Mouse (Mus musculus): ENCODE data around the gene Gm266.
"Not testable (repeated sequence)": the region's sequence is repeated elsewhere in the genome, so short reads cannot be mapped to it uniquely, and the experiment has no call there.

The Gm266 gene

GRCm38 (mm10) chr12:111485652-111486306 is at the start of gene Gm266:
Gene Gm266 (minus strand): TSS chr12:111485823.
- DNase-seq (ENCODE audit: low spot score in 2 of 2), result no peak

GRCm38 (mm10) chr12:111535281-111535680 is 49.7 kb upstream of the Gm266 start:
- DNase-seq (ENCODE audit: low spot score in 2 of 2), result no peak

GRCm38 (mm10) chr12:111533096-111533794 is 47.6 kb upstream of the Gm266 start:
- DNase-seq (ENCODE audit: low spot score in 2 of 2), result no peak

DNA sequence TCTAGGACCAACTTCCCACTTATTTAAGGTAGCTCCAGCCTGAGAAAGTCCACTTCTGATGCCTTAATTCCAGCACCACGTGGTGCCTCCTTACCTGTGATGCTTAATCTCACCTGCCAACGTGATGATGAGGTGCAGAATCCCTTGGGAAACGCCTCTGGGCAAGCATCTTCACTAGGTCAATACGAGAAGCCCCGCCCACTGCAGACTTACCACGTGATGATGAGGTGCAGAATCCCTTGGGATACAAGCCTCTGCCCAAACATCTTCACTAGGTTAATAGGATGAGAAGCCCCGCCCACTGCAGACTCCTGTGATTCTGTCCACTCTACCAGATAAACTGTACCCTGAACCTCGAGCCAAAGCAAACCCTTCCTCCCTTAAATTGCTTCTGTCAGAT is 43.6 kb upstream of the Gm266 start:
- DNase-seq (ENCODE audit: low spot score in 2 of 2), result no peak

- DNase-seq (ENCODE audit: low spot score in 2 of 2), result peak; percentile 49 to 55
Observed at GRCm38 (mm10) chr12:111527643-111528281, 42.1 kb upstream of the Gm266 start.

GRCm38 (mm10) chr12:111524883-111525282 is 39.3 kb upstream of the Gm266 start:
- no peak for DNase-seq (ENCODE audit: low spot score in 2 of 2)

GRCm38 (mm10) chr12:111524469-111524868 is 38.8 kb upstream of the Gm266 start:
- no peak for DNase-seq (ENCODE audit: low spot score in 2 of 2)

- DNase-seq (ENCODE audit: low spot score in 2 of 2), result no peak
Observed at GRCm38 (mm10) chr12:111520994-111521393, 35.4 kb upstream of the Gm266 start.

- no peak for DNase-seq (ENCODE audit: low spot score in 2 of 2)
Observed at GRCm38 (mm10) chr12:111519821-111520220, 34.2 kb upstream of the Gm266 start.

DNA sequence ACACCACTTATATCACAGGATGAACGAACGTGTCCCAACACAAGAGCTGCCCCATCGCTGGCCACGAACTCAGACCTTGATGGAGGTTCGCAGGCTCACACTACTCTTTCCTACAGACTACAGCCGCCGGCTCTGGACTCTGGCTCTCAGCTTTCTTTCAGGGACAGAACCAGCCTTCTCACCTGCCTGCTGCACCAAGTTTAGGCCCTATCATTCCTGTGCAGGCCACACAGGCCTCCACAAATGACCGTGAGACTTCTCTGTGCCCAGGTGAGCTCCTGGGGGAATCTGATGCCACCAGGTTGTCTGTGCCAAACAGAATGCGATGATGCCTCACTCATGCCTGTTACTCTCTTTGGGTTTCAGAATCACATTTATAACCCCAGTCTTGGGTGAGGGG is 32.8 kb upstream of the Gm266 start:
- no peak for DNase-seq (ENCODE audit: low spot score in 2 of 2)

DNA sequence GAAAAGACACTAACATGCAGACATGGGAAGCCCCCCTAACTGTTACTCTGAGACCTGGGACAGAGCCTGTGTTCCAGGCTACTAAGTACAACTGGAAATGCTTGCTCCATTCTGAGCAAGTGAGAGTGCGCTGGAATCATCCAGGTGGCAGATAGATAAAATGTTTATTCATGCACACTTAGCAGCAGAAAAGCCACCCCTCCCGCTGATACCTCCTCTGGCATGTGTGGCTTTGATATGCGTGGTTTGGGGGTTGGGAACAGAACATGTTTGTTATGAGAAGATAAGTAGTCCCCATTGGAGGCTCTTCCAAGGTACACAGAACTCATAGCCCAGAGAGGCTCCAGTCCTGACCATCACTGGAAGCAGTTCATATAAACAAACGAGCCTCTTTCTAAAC is 32.3 kb upstream of the Gm266 start:
- DNase-seq (ENCODE audit: low spot score in 2 of 2), result no peak

DNA sequence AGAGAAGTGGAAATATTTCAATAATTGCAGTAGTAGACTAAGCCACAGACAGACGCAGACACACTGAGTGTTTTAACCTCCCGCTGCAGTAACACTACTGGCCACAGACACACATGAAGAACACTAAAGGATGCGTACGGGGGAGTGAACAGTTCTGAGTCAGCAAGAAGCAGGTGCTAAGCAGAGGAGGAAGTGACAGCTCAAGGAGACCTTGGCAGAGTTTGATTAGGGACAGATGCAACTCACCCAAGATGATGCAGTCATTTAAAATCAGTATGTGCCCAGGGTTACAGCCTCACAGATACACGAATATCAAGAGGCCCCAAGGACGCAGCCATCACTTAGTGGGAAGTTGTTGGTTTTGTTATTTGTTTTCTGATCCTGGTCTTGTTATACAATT is 31.2 kb upstream of the Gm266 start:
- no peak for DNase-seq (ENCODE audit: low spot score in 2 of 2)

DNA sequence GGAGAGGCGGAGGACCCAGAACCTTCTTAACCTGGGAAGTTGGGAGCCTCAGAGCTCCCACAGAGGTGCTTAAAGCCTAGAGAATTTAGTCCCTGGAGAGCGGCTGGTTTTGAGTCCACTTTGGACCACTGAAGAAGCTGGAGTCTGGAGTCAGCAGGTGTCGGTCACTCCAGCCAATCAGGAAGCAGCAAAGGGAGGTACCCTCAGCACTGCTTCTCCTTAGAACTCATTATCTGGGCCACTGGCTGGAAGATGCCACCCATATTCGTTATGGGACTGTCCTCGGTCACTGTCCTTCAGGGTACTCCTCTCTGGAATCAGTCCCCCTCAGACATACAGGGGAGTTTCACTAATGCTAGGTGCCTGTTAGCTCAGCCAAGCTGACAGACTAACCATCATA is 30.3 kb upstream of the Gm266 start:
- no peak for DNase-seq (ENCODE audit: low spot score in 2 of 2)

- DNase-seq (ENCODE audit: low spot score in 2 of 2), result no peak
Observed at GRCm38 (mm10) chr12:111514874-111515649, 29.4 kb upstream of the Gm266 start.

DNA sequence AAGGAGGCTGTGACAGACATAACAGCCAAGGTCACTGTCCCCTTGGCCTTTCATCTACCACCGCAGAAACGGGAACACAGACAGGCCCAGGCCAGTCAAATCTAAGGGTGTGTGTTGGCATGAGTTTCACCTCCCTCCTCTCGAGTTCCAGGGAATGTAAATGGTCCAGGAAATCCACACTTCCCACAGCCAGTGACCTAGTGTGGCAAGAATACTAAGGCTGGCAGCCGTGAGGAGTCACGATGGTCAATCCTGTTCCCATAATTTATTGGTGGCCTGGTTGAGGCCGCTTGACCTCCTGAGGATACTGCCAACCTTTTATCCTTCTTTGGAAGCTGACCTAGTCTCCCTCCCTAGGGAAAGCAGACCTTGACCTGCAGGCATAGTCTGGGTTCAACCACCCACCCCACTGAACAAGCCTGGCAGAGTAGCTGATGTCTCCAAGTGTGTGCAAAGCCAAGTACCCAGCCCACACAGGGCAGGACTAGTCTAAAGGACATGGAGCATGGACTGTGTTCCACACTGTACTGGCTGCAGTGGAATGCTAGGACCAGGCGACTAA is 28.7 kb upstream of the Gm266 start:
- DNase-seq (ENCODE audit: low spot score in 2 of 2), result no peak

GRCm38 (mm10) chr12:111513673-111514072 is 28.1 kb upstream of the Gm266 start:
- no peak for DNase-seq (ENCODE audit: low spot score in 2 of 2)

- DNase-seq (ENCODE audit: low spot score in 2 of 2), result no peak
Observed at GRCm38 (mm10) chr12:111512572-111513063, 27.0 kb upstream of the Gm266 start.

- not testable (repeated sequence) for DNase-seq (ENCODE audit: low spot score in 2 of 2)
Observed at GRCm38 (mm10) chr12:111508438-111508837, 22.8 kb upstream of the Gm266 start.

DNA sequence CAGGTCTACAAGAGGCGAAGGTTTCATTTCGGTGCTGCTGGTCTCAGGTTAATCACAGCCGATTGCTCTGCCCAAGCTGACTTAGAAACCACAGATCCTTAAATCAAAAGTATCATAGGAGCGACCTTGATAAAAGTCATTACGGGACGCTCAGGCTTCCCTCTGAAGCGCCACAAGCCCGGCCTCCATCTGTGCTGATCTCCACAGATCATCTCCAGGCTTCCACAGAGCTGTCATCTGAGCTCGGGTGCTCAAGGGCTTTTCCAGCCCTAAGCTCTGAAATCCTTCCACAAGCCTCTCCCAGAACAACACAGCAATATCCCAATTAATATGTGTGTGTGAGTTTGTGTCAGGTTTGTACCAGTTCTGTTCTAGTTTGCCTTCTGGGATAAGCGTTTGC is 22.3 kb upstream of the Gm266 start:
- no peak for DNase-seq (ENCODE audit: low spot score in 2 of 2)

- DNase-seq (ENCODE audit: low spot score in 2 of 2), result no peak
Observed at GRCm38 (mm10) chr12:111507001-111507400, 21.4 kb upstream of the Gm266 start.

GRCm38 (mm10) chr12:111504904-111505303 is 19.3 kb upstream of the Gm266 start:
- DNase-seq (ENCODE audit: low spot score in 2 of 2), result peak; percentile 95 to 97

- DNase-seq (ENCODE audit: low spot score in 2 of 2), result no peak
Observed at GRCm38 (mm10) chr12:111503571-111503970, 17.9 kb upstream of the Gm266 start.
